Mouse (Mus musculus) left cerebral cortex, adult 2 months (tissue): ENCODE measurements around the gene Hdac4. TPM values are rescaled to one million over a fixed set of nuclear protein-coding genes. Genes with fewer than 3 reads are reported as not detected.

Source experiments
- DNase-seq, 2 experiments: peaks; one replicate each; pipeline ENCODE4 v3.0.0; 2021 to 2022; ENCODE audit warnings: low spot score in 2 of 2, mixed read lengths in 1 of 2; ENCODE audit errors: extremely low spot score in 1 of 2
- H3K27ac ChIP-seq: fragments of 200-600 bp; 2 replicates; pipeline ENCODE4 v1.8.1; 2022
- H3K4me3 ChIP-seq: fragments of 200-600 bp; 2 replicates; pipeline ENCODE4 v1.8.1; 2022
- CTCF ChIP-seq: fragments of 200-600 bp; IDR thresholded peaks from 2 replicates; pipeline ENCODE4 v1.8.1; 2022; ENCODE audit warnings: antibody characterized with exemption, mild to moderate bottlenecking, moderate library complexity
- intact Hi-C: fragments of 180-260 bp; cut with DNase I; formaldehyde crosslinking; loops from one replicate; pipeline ENCODE4 v1.15.1; 2025
- total RNA-seq, 2 experiments: library from RNA; stranded (reverse); gene quantifications; 2 replicates each; pipeline ENCODE4 v1.2.3; 2021

Gene Hdac4
- total RNA-seq, 2 experiments from 2014 or later: 121 to 123 TPM

DNA sequence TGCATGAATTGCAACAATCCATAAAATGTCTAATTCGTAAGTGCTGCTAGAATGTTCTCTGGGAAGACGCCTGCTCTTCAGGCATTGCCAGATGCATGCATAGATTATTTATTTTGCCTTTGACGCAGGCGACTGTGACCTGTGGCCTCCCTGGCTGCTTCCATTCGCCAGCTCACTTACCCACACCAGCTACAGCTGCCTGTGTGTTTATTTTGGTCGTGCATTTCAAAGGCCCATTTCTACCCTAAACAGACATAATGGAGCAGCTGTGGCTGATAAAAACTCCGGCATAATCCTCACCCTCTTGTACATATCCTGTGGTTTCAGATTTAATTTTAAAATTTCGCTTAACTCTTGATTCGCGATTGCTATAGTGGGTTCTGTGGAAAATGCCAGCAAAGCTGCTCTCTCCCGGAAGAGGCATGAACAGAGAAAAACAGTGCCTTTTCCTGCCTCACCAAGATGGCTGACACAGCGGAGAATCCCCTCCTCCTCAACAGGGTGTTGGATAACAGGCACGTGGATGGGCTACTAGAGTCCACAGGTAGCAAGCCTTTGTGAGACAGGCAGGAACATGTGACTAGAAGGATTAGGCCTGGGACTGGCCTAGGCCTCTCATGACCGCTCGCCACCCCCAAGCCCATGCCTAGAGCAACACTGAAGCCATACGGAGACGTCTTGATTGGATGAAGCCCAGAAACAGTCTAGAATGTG lies 7.3 kb upstream of the Hdac4 start:
- DNase-seq: no peak
- no peak for TF ChIP-seq CTCF
- Histone ChIP-seq H3K4me3 (no peak overlapping the region), H3K27ac (no peak overlapping the region; the same call in 1 of the 2 replicates)
- intact Hi-C loops: no loop called here

DNA sequence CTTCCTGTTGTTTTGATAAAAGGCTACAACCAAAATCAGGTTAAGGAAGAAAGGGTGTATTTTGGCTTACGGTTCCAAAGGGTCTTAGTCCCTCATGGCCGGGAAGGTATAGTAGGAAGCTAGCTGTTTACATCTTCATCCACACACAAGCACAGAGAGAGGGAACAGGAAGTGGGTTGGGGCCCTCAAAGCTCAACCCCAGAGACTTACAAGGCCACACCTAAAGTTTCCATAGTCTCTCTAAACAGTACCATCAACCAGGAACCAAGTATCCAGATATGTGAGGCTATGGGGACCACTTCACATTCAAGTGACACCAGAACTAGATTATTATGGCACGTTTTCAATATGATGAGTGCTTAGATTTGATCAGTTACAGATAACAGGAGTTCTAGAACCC lies 5.0 kb downstream of the Hdac4 start:
- intact Hi-C loops: no loop called here
- DNase-seq: no peak
- H3K4me3 ChIP-seq: no peak overlapping the region
- no peak for TF ChIP-seq CTCF
- no peak overlapping the region for H3K27ac ChIP-seq

DNA sequence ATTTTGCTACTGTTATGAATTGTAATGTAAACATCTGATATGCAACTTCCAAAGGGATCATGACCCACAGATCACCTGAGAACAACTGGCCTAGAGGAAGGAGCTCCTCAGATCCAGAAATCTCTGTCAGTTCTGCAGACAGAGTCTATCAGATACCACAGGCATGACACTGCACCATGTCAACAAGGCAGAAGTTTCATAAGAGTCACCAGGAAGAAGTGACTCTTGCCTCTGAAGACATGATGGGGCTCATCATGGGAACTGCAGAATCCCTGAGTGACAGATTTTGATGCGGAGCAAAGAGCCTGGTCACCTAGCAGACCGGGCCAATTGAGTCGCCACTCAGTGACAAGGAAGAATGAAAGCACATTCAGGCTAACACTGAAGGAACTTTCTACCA lies 8.4 kb downstream of the Hdac4 start:
- no peak for TF ChIP-seq CTCF
- intact Hi-C loops: no loop called here
- H3K27ac ChIP-seq: no peak overlapping the region

DNA sequence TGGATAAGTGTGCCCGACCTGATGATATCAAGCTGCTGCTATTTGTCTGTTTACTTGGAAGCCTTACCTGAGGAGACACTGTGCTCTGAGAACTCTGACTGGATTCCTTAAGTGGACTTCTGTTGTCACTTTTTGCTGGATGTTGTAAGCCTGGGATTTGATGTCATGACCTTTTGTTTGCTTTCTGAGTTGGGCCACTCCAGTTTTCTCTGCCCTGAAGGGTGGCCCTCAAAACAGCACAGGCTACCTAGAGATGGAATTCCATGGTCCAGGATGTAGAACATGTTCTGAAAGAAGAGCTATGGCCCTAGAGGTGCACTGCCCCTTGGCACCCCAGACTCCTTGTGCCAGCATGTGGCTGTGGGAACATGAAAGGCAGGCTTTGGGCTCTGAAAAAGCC lies 10.9 kb downstream of the Hdac4 start:
- no peak for TF ChIP-seq CTCF
- no peak for DNase-seq
- Histone ChIP-seq H3K27ac (no peak overlapping the region), H3K4me3 (no peak overlapping the region)
- intact Hi-C loops: loop anchor here (5.0 kb wide), 1 partner anchor 253 kb away; no protein-coding TSS in a partner anchor

More for the DNA sequence above, 8.4 kb downstream of the Hdac4 start:
- no peak for DNase-seq
- no peak overlapping the region for H3K4me3 ChIP-seq

DNA sequence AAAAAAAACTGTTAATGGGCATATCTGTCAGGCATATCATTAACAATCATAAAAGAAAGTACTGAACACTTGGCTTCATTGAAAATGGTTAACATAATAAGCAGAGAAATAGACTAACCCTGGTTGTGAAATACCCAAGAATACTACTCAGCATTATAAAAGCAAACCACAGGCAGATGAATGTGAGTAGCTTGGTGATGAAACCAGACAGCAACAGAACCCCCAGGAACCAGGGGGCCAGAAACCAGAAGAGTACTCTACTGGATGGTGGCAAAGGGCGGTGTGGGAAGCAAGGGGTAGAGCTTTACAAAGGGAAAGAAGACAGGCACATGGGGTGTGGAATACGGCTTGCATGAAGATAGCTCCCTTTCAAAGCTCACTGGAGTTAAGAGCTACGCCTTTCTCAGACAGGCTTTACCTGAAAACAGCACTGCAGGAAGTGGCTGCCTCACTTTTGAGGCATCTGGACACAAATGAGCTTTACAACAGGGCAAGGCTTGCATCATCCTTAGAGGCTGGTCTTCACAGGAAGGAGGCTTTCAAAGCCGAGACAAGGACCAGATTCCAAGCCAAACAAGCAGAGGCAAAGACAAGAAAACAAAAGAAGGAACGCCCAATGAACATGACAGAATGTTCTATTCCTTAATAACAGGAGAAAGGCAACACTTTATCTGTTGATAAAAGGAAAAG lies 12.3 kb downstream of the Hdac4 start:
- no peak overlapping the region for H3K27ac ChIP-seq
- TF ChIP-seq CTCF: no peak
- intact Hi-C loops: loop anchor here (5.0 kb wide), 1 partner anchor 254 kb away; no protein-coding TSS in a partner anchor
- DNase-seq: no peak
- H3K4me3 ChIP-seq: no peak overlapping the region

DNA sequence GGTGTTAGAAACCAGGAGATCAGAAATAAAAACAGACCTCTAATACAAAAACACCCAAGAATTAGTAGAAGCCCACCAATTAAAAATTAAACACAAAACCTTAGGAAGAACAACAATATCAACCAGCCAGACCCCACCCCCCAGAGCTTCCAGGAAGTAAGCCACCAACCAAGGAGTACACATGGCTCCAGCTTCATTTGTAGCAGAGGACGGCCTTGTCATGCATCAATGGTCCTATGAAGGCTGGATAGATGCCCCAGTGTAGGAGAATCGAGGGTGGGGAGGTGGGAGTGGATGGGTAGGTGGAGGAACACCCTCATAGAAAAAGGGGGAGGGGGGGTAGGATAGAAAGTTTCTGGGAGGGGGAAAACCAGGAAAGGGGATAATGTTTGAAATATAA lies 13.5 kb downstream of the Hdac4 start:
- no peak for TF ChIP-seq CTCF
- Histone ChIP-seq H3K4me3 (no peak overlapping the region), H3K27ac (no peak overlapping the region)
- no peak for DNase-seq
- intact Hi-C loops: loop anchor here (2.0 to 5.0 kb wide), 2 partner anchors 179 to 255 kb away; no protein-coding TSS in a partner anchor

DNA sequence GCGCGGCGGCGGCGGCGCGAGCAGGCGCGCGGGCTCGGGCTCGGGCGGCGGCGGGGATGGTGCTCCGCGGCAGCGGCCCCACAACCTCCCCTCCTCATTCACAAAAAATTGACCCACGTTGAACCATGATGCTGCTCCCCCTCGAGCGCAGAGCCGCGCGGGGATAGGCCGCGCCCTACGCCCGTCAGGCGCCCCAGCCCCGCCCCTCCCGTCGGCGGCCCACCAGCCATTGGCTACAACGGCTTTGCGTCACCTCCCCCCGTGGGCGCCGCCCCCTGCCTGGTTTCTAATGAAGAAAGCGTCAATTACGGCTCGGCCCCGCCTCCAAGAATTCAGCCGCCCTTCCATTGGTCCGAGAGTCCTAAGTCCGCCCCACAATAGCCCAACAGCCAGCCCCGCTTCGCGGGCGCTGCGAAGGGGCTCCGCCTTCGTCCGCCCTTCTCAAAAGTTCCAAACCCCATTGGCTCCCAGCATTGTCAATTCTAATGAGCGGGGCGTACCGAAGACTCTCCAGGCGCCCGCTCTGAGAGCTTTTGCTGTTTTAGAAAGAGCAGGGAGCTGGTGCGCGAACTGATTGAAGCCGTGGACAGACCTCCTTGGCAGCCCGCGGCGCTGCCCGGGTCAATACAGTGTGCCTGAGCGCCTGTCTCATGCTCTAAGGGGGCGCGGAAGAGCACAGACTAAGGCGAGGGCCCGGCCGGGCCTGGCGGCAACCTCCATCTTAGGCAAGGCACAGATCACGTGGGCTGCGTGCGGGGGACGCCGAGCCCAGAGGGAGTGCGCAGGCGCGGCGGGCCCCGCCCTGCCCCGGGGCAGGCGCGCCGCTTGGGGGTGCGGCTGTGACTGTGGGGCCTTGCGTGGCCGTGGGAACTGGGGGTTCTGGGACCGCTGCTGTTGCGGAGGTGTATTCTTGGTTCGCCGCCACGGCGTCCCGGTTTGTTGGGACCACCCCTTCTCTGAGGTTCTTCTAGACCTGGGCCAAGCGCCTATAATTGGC lies 15.1 kb downstream of the Hdac4 start:
- peak; percentile 100 for DNase-seq
- peak overlapping the region; percentile 98 for H3K27ac ChIP-seq
- intact Hi-C loops: loop anchor here (2.0 to 5.0 kb wide), 2 partner anchors 180 to 257 kb away; no protein-coding TSS in a partner anchor
- peak overlapping the region; percentile 95 for H3K4me3 ChIP-seq
- no peak; the same call in none of the 2 replicates for TF ChIP-seq CTCF

DNA sequence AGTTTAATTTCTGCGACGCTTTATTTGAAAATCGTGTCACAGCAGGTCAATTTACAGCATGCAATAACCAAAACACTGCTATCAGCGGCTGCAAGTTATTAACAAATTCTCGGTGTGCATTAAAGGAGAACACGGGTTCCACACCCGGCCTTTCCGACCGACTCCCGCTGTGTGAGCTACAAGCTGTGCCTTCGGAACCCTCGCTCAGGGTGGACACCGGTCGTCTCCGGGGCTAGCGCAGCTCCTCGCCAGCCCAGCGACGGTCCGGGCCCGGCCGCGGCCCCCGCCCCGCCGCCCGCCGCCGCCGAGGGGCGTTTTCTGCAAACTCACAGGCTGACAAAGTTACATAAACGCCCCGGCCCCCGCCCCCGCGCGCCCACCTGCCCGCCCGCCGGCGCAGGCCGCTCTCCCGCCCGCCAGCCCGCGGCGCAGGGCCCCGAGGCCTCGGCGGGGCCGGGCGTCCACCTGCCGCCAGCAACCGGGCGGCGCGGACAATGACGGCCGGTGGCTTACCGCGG lies 16.0 kb downstream of the Hdac4 start:
- DNase-seq: peak; percentile 41 to 57

DNA sequence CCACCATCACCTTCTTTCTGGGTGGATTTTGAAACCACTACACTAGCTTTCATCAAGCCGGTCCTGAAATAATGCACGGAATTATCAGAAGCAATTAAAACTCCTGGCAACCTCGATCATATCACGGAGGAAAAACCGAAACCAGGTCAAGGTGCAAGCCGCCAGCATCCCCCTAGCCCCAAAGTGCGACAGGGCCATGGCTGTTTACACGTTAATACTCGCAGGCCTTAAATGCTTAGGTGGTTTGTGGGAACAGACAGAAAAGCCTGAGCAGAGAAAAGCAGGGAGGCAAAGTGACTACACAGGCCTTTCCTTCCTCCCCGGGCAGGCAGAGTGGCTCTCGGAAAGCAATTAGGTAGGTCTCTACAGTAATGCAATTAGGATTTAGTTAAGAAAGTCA lies 16.4 kb downstream of the Hdac4 start:
- Histone ChIP-seq H3K4me3 (peak overlapping the region; percentile 63), H3K27ac (peak overlapping the region; percentile 84)
- no peak for TF ChIP-seq CTCF
- DNase-seq: no peak
- intact Hi-C loops: loop anchor here (2.0 to 5.0 kb wide), 2 partner anchors 78 to 132 kb away; no protein-coding TSS in a partner anchor

More for the DNA sequence above, 16.0 kb downstream of the Hdac4 start:
- Histone ChIP-seq H3K4me3 (peak overlapping the region; percentile 63), H3K27ac (peak overlapping the region; percentile 84)
- TF ChIP-seq CTCF: no peak
- intact Hi-C loops: loop anchor here (2.0 to 5.0 kb wide), 4 partner anchors 79 to 258 kb away; no protein-coding TSS in a partner anchor

DNA sequence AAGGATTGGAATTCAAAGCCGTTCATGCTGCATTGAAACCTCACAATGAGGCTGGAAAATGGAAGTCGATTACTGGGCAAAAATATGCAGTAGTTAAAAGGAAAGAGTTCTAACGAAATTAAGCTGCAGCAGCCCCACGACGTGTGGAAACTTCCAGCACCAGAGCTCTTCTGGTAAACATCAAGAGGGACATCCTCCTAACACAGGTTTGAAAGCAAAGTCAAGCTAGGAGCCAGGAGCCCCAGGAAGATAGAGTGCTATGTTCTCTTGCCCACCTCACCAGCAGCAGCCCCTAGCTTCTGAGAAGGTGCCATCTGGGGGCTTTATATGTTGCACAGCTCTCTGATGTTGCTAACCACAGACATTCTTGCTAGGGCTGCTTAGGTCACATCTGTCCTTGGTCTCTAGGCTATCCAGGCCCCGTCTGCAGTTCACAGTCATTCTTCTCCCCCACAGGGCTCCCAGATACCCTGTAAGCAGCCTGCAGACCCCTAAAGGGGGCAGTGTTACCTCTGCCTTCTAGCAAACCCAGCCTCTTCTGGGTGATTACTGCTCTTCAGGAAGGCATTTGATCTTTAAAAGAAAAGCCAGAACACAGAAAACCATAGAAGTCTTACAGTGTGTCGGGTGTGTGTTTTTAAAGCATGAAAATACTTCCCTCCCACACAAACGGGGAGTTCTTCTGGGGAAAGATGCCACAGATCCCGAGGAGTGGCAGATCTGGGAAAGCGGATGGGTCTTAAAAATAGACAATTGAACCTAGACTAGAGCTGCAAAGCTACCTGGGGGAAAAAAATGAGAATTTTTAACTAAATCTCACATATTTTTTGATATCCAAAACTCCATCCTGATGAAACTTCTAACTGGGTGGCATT lies 17.2 kb downstream of the Hdac4 start:
- no peak for DNase-seq
- H3K27ac ChIP-seq: peak overlapping the region; percentile 84
- peak; percentile 11 for TF ChIP-seq CTCF
- H3K4me3 ChIP-seq: peak overlapping the region; percentile 63
- intact Hi-C loops: loop anchor here (2.0 to 5.0 kb wide), 2 partner anchors 77 to 131 kb away; no protein-coding TSS in a partner anchor
